Mouse (Mus musculus) liver, embryonic 14.5 days (tissue): ENCODE results near the gene Fhdc1.

Experiments
- CTCF ChIP-seq: IDR thresholded peaks from 2 replicates; pipeline ENCODE4 v1.5.1; 2016; ENCODE audit warnings: antibody characterized with exemption, low read depth, control low read depth
- EP300 ChIP-seq: IDR thresholded peaks from 2 replicates; pipeline ENCODE4 v1.6.1; 2016; ENCODE audit warnings: antibody characterized with exemption, low read depth

DNA sequence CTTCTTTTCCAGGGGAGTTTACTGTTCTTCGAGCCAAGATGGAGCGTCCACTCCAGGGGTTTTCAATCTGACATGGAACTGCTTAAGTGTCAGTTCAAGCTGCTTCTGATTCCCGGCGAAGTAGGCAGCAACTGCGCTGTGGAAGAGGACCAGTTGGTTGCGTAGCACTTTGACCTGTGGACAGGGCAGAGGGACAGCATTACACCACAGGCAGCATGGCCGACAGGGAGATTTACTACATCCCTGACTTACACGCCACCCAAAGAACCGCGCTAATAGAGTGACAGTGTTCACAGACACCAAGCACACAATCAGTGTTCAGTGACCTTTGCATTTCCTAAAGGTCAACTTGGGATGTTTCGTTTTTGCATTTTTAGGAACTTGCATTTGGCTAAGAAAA lies 17.5 kb upstream of the Fhdc1 start:
- TF ChIP-seq EP300 = no peak
- no peak for TF ChIP-seq CTCF
